Mouse (Mus musculus) common myeloid progenitor, adult 5-6 weeks (primary cell): ENCODE results near the gene Nrxn1. TPM values are rescaled to one million over a fixed set of nuclear protein-coding genes. Genes with fewer than 3 reads are reported as not detected.

Experiments
- ATAC-seq: replicated peaks from 2 replicates; pipeline ENCODE4 v1.8.0; 2016; ENCODE audit warnings: low read depth, mild to moderate bottlenecking, moderate TSS enrichment, inconsistent platforms; ENCODE audit not compliant: poor library complexity, severe bottlenecking
- total RNA-seq: library from RNA; stranded (forward); fragments of 200-1000, 187-1606 nt; gene quantifications from 2 replicates; pipeline ENCODE4 v1.2.3, GENCODE M21; 2017

The Nrxn1 gene
- total RNA-seq, 1 experiment from 2014 or later, result 17.0 TPM

GRCm38 (mm10) chr17:90994247-90994646 lies 98.6 kb downstream of the Nrxn1 start:
- ATAC-seq, result peak; percentile 46

GRCm38 (mm10) chr17:90990747-90991146 lies 102.1 kb downstream of the Nrxn1 start:
- 0 out of 2 replicates have a peak, but pooled peaks have one; percentile 26 for ATAC-seq

GRCm38 (mm10) chr17:90962904-90963531 lies 129.9 kb downstream of the Nrxn1 start:
- peak; percentile 69 for ATAC-seq

GRCm38 (mm10) chr17:90955221-90955620 lies 137.7 kb downstream of the Nrxn1 start:
- no peak for ATAC-seq

DNA sequence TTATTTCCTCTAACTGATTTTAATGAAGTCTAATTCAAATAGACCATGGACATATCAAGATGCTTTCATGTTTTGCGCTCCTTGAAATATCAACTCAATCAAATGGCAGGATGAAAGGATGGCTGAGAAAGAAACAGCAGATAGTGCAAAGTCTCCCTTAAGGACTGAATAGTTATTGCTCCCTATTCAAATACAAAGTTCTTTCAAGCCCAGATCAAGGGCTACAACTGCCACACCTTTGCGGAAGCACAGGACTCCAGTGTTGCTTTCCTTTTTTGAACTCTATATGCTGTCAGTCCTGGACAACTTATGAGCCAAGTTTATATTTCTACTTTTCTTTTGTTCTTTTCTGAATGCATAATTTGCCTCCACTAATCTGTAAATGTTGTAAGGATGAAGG lies 157.9 kb downstream of the Nrxn1 start:
- no peak for ATAC-seq

DNA sequence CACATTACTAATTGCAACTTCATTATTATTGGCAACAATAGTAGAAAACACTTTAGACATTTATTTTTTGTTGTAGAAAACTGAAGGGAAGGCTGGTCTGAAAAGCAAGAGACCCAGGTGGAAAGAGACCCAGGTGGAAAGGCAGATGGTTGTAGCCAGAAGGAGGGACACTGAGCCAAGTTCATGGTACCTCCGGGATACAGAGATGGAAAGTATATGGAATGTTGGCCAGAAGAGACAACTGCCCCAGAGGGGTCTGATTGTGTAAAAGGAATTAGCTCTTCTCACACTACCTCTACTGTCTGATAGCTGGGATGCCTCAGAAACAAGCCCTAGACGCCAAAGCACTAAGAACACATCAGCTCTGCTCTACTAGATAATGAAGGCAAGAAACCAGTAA lies 179.6 kb downstream of the Nrxn1 start:
- ATAC-seq, result no peak

DNA sequence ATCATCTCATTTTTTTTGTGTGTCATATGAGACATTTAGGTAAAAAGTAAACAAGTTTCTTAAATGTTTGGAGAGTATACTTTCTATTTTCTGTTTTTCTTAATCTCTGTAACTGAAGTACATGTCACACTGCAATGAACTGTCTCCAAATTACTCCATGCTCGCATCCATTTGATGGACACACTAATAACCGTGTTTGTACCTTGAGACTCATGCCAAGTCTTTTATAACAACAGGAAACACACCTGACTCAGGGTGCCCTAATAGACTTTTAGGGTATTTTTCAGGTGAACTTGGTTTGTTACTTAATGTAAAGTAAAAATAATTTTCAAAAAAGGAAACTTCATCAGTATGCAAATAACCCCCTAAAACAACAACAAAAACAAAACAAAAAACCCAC lies 180.1 kb downstream of the Nrxn1 start:
- no peak for ATAC-seq

DNA sequence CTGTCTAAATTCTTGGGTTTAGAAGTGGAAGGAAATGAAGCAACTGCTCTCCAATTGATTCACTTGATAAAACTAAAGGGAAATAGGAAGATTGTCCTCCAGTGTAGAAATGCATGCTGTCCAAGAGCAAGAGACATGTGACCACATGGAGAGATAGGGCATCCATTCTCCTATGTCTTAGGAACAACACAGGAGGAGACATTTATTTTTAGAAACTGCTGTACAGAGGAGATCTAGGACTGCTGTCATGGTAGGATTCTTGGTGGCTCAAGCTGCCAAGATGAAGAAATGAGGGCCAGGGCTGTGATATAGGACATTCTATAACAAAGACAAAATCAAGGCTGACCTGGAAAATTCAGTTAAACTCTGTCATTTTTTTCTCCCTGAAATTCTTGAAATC lies 180.5 kb downstream of the Nrxn1 start:
- ATAC-seq, result no peak

DNA sequence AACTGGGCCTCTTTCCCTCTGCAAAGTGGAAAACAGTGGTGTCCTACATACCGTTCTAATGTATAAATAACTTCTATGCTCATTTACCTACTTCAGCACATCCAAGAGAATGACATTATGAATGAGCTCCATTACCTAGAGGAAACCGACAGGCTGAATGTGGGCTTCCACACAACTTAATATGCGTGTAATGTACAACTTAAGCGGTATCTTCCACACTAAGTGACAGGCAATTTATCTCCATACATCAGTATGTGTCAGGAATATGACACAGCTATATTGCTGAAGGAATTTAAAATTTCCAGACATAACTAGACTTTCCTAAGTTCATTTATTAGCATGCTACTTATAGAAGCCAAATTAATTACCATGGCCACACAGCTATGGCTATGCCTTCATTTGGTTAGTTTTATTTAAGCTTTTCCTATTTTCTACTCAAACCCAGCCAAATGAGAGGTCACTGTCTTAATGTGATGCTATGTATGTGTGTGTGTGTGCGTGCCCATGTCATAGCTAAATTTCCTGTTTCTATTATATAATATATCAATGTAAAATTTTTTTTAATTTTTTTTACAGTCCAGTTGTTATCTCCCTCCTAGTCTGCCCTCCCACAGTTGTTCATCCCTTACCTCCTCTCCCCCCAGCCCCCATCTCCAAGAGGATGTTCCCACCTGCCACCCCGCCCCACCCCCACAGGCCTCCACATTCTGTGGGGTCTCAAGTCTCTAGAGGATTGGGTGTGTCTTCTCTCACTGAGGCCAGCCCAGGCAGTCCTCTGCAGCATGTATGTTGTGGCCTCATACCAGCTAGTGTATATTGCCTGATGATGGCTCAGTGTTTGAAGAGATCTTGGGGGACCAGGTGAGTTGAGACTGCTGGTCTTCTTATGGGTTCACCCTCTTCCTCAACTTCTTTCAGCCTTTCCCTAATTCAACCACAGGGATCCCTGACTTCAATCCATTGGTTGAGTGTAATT lies 186.5 kb downstream of the Nrxn1 start:
- no peak for ATAC-seq

DNA sequence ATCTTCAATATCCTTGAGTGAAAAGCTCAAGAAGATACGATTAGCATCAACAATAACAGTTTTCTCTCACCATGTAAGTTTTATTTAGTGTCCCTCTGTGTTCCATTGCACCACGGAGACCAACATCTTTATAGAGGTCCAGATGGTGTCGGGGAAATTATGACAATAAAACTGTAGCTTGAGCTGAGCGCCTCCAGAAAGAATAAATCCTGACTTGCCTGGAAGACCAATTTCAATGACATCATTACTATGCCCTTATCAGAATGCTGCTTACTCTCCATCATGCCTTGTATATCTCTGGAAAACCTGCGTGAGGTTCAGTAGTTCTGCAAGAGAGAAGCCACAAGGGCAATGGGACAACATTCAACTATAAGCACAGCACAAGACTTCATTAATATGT lies 187.7 kb downstream of the Nrxn1 start:
- ATAC-seq, result no peak

DNA sequence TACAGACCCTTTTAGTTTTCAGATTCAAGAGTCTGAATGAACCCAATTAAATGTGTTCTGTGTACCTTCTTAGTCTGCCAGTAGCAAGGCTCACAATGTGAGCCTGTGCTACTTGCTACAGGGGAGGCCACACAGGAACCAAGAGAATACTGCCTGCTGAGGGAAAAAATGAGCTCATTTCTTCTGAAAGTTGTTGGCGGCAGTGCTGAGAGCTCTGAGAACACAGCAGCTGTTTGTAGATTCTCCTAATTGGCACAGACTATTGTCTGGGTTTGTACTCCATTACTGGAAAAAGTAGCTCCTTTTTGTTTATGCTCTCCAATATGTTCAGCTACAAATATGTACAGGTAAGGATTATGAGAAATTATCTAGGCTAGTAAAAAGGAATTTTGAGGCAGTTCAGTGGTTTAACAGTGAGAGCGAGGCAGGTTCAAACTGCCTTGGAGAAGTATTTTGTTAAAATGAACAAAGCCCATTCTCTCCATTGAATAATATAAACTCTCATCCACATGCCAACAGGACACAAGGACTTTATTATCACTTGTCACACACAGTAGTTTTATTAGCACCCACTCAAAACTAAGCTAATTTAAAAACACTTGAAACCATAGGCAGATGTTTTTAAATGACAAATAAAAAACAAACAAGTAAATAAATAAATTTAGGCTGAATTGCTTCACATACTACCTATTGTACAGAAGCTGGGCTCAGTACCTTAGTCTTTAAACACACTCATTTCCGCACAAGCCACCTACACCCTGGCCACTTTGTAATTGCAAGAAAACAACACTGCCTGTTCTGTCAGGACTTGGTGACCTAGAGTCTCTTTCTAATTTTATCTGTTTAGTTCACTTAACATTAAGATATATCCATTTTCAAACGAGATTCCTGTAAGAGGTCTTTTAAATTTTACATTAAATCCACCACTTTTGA lies 200.3 kb downstream of the Nrxn1 start:
- no peak for ATAC-seq

DNA sequence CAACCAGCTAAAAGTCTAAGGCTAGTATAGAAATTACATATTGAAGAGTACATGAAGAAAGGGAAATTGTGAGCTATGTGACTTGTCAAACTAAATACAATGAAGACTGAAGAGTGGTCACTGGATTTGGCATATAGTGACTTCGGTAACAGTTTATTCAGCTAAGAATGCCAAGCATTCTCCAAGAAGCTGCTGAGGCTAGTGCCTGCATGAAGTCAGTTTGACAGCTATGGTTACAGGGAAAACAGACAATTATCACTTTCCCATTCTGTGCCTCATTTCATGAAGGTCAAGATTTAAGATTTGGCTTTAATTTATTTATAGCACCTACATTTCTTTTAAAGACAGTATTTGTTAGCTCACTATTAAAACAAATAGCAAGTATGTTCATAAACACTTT lies 201.2 kb downstream of the Nrxn1 start:
- ATAC-seq, result no peak

- ATAC-seq, result no peak
Observed at GRCm38 (mm10) chr17:90857225-90857624, 235.6 kb downstream of the Nrxn1 start.

GRCm38 (mm10) chr17:90843876-90844275 lies 249.0 kb downstream of the Nrxn1 start:
- no peak for ATAC-seq

DNA sequence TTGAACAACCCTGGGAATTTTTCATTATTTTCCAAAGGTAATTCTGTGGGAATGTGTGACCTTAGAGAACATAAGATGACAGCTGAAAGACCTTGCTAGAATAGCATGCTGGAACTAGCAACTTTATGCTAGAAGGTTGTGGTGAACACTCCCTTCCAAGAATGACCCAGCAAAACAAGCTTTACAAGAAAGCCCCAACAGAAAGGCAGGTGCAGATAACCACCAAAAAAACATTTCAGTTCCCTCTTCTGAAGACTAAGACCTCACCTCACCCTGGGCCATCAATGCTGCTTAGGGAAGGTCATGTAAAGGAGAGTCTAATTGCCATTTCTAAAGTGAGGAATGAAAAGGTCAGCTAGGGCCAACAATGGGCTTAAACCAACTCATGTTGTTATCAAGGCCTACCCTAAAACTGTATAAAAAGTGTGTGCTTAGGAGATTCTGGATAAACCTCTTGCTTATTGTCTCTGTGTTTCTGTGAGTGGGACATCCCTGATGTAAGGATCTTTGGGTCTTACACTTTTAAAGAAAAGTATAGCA lies 249.7 kb downstream of the Nrxn1 start:
- peak; percentile 56; the same call in 1 of the 2 replicates for ATAC-seq

DNA sequence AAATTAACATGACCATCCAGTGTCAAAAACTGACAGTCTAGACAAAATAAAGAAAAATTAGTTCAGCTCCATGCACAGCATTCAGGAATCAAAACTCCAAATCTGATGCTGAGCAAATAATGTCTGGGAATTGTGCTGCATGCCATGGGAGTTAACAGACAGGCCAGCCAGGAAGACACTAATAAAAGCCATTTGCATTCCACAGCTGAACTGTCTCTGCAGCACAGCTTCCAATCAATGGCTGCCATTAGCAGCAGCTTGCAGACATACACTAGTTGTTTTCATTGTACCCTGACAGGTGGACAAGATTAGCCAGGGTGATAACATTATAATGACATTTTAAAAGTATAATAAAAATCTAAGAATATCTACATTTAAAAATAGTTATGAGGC lies 255.9 kb downstream of the Nrxn1 start:
- no peak for ATAC-seq

- ATAC-seq, result no peak
Observed at GRCm38 (mm10) chr17:90836154-90837021, 256.5 kb downstream of the Nrxn1 start.

GRCm38 (mm10) chr17:90818340-90818739 lies 274.5 kb downstream of the Nrxn1 start:
- ATAC-seq, result no peak

- no peak for ATAC-seq
Observed at GRCm38 (mm10) chr17:90817898-90818297, 275.0 kb downstream of the Nrxn1 start.
